Mouse (Mus musculus) left cerebral cortex, adult 9 months (tissue): Measurements from ENCODE around the gene Ptpn7.

Experiments
- DNase-seq, 2 experiments: peaks; one replicate each; pipeline ENCODE4 v3.0.0; 2022; ENCODE audit warnings: low spot score in 2 of 2

The Ptpn7 gene

GRCm38 (mm10) chr1:135128986-135129385, 3.5 kb upstream of the Ptpn7 start:
- no peak for DNase-seq

GRCm38 (mm10) chr1:135129543-135130183, 2.8 kb upstream of the Ptpn7 start:
- DNase-seq: no peak

- no peak for DNase-seq
Observed at GRCm38 (mm10) chr1:135130376-135131018, 2.0 kb upstream of the Ptpn7 start.

- DNase-seq: no peak
Observed at GRCm38 (mm10) chr1:135131034-135131433, 1.5 kb upstream of the Ptpn7 start.

- DNase-seq: no peak
Observed at GRCm38 (mm10) chr1:135131560-135131959, 940 bp upstream of the Ptpn7 start.

- no peak for DNase-seq
Observed at GRCm38 (mm10) chr1:135132893-135133369, 431 bp downstream of the Ptpn7 start.

- DNase-seq: no peak
Observed at GRCm38 (mm10) chr1:135133678-135134435, 1.4 kb downstream of the Ptpn7 start.

- DNase-seq: no peak
Observed at GRCm38 (mm10) chr1:135135111-135135787, 2.7 kb downstream of the Ptpn7 start.

GRCm38 (mm10) chr1:135136500-135136899, 4.0 kb downstream of the Ptpn7 start:
- peak in 1 of 2 experiments; percentile 78 for DNase-seq

GRCm38 (mm10) chr1:135139906-135140305, 7.4 kb downstream of the Ptpn7 start:
- DNase-seq: no peak

- no peak for DNase-seq
Observed at GRCm38 (mm10) chr1:135142452-135142851, 10.0 kb downstream of the Ptpn7 start.

- no peak for DNase-seq
Observed at GRCm38 (mm10) chr1:135143940-135144339, 11.4 kb downstream of the Ptpn7 start.

GRCm38 (mm10) chr1:135146077-135146945, 13.8 kb downstream of the Ptpn7 start, which contains the start of gene Arl8a:
Arl8a (plus strand) TSS chr1:135146824.
- DNase-seq: peak in 1 of 2 experiments; percentile 76

GRCm38 (mm10) chr1:135146946-135147701, 14.6 kb downstream of the Ptpn7 start:
- peak in 1 of 2 experiments; percentile 80 for DNase-seq

- no peak for DNase-seq
Observed at GRCm38 (mm10) chr1:135147702-135148058, 15.2 kb downstream of the Ptpn7 start.

- no peak for DNase-seq
Observed at GRCm38 (mm10) chr1:135148476-135148875, 16.0 kb downstream of the Ptpn7 start.

GRCm38 (mm10) chr1:135148996-135149395, 16.5 kb downstream of the Ptpn7 start:
- DNase-seq: no peak

GRCm38 (mm10) chr1:135154011-135154410, 21.5 kb downstream of the Ptpn7 start:
- DNase-seq: no peak

GRCm38 (mm10) chr1:135154411-135154959, 22.0 kb downstream of the Ptpn7 start:
- DNase-seq: peak; percentile 79 to 91

- DNase-seq: no peak
Observed at GRCm38 (mm10) chr1:135156300-135156699, 23.8 kb downstream of the Ptpn7 start.
